Mouse (Mus musculus) heart, postnatal 0 days (tissue): ENCODE measurements around the gene Slc26a10. TPM values are rescaled to one million over a fixed set of nuclear protein-coding genes. Genes with fewer than 3 reads are reported as not detected.
A peak's percentile ranks its signal among the peaks of the same experiment; 100 is the strongest.
"Not testable (repeated sequence)": the region's sequence is repeated elsewhere in the genome, so short reads cannot be mapped to it uniquely, and the experiment has no call there.

Source experiments
- ATAC-seq: fragments of 200-750 bp; cut with Nextera tagmentation; 2 replicates; pipeline ENCODE4 v1.8.0; 2017; ENCODE audit warnings: low read depth, moderate number of reproducible peaks, moderate library complexity; ENCODE audit not compliant: insufficient read depth
- DNase-seq: peaks from one replicate; pipeline ENCODE4 v3.0.0-alpha.2; 2016; ENCODE audit warnings: low spot score
- H3K27ac ChIP-seq: fragments of 300-500 bp; sonication (generic); 2 replicates; pipeline ENCODE4 v1.5.1; 2014; ENCODE audit warnings: low read depth, mild to moderate bottlenecking
- H3K27me3 ChIP-seq: fragments of 300-500 bp; sonication (generic); 2 replicates; pipeline ENCODE4 v1.6.1; 2014; ENCODE audit warnings: low read length, mixed read lengths; ENCODE audit not compliant: control insufficient read depth, insufficient read depth
- H3K36me3 ChIP-seq: fragments of 300-500 bp; sonication (generic); replicated peaks from 2 replicates; pipeline ENCODE4 v1.6.1; 2014; ENCODE audit warnings: low read length, mixed read lengths; ENCODE audit not compliant: control insufficient read depth, insufficient read depth
- H3K4me1 ChIP-seq: fragments of 300-500 bp; sonication (generic); 2 replicates; pipeline ENCODE4 v1.6.1; 2014; ENCODE audit warnings: antibody characterized with exemption; ENCODE audit not compliant: control insufficient read depth, insufficient read depth
- H3K4me2 ChIP-seq: fragments of 300-500 bp; sonication (generic); 2 replicates; pipeline ENCODE4 v1.6.1; 2014; ENCODE audit warnings: low read depth, mild to moderate bottlenecking, low read length, moderate library complexity
- H3K4me3 ChIP-seq: fragments of 300-500 bp; sonication (generic); 2 replicates; pipeline ENCODE4 v1.5.1; 2014; ENCODE audit warnings: low read depth, low read length
- H3K9ac ChIP-seq: fragments of 300-500 bp; sonication (generic); replicated peaks from 2 replicates; pipeline ENCODE4 v1.6.1; 2014; ENCODE audit warnings: low read depth, low read length, mixed read lengths
- H3K9me3 ChIP-seq: fragments of 300-500 bp; sonication (generic); replicated peaks from 2 replicates; pipeline ENCODE4 v1.6.1; 2016; ENCODE audit warnings: low read length; ENCODE audit not compliant: control insufficient read depth
- CTCF ChIP-seq: IDR thresholded peaks from 2 replicates; pipeline ENCODE4 v1.5.1; 2016; ENCODE audit warnings: antibody characterized with exemption, control low read depth, low read depth
- EP300 ChIP-seq: IDR thresholded peaks from 2 replicates; pipeline ENCODE4 v1.6.1; 2016; ENCODE audit warnings: antibody characterized with exemption, low read depth
- WGBS: fragments of 180-500 bp; shearing (Covaris S2); extraction: QIAGEN DNeasy Blood & Tissue Kit; methylation state at CpG from one replicate; pipeline ENCODE4 v1.1.7; 2014; 5-methylcytosine and 5-hydroxymethylcytosine counted together
- polyA plus RNA-seq: library from polyadenylated mRNA; unstranded; fragments of >200 nt; fragmentation: Nextera tagmentation; extraction: Ambion mirVana; gene quantifications from 2 replicates; pipeline ENCODE4 v1.2.1, GENCODE M21; 2015
- total RNA-seq: library from RNA; depleted of rRNA; stranded (reverse); fragments of >200 nt; gene quantifications from 2 replicates; pipeline ENCODE4 v1.2.3, GENCODE M21; 2014; ENCODE audit warnings: low replicate concordance

Slc26a10 gene
- total and polyA plus RNA-seq, 2 experiments from 2014 or later, result 23.3 to 61.2 TPM

DNA sequence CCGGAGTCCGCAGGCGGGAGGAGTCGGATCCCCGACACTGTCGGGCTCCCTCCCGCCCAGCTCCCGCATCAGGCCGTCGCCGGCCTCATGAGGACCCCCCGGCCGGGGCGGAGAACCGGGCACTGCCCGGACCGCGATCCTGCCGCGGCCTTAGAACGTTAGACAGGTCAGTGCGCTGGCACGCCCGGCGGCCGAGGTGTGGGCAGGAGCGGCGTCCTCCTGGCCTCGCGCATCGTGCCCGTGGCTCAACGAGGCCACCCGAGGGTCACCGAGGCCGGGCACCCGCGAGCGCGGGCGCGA is 15.1 kb downstream of the Slc26a10 start:
- no peaks in the 10 kb centered on the region for H3K9me3 ChIP-seq
- under 1% methylated on average over 40 of the region's 42 CpGs for whole genome bisulfite sequencing
- H3K4me3 ChIP-seq, result peak overlapping the region; percentile 50
- H3K27me3 ChIP-seq, result peaks cover 73% of the 10 kb centered on the region
- no peak overlapping the region; the same call in 1 of the 2 replicates for H3K27ac ChIP-seq
- TF ChIP-seq EP300 (no peak), CTCF (no peak)
- DNase-seq (no peak), ATAC-seq (peak; percentile 22)
- peak overlapping the region; percentile 92 for H3K4me2 ChIP-seq
- H3K36me3 ChIP-seq, result no peaks in the 10 kb centered on the region
- peaks cover 6% of the 10 kb centered on the region for H3K4me1 ChIP-seq
- H3K9ac ChIP-seq, result peak overlapping the region; percentile 43; the same call in 1 of the 2 replicates

DNA sequence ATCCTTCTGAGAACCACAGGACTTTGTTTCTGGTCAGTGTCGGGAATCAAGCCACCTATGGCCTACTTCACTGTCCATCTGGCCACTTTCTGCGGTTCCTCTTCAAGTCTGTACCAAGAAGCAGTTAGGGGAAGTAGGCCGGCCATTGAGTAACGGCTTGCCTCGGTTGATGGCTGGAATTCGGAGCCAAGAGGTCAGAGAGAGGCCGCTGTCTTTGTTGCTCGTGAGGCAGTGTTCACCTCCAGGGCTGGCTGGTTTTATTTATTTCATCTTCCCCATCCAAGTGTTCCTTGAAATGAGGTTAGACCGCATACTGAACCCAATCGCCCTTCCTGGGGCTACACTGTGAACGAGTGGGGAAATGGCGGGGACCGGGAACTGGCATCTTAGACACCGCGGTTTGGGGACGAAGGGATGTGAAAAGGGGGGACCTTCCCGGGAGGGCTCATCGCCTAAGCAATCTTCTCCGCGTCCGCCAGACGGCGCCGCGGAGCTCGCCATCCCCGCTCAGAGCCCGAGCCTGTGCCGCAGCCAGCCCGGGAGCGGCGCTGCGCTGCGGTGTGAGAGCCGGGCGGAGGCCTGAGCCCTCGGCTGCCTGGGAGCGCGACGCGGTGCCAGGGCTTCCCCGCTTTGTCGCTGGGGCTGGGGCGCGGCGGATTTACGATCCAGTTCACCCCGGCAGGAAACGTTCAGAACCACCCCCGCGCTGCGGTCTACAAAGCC is 15.7 kb downstream of the Slc26a10 start, which contains the start of gene B4galnt1:
TSS of gene B4galnt1 (plus strand) at position 595 of the 723 bp plus-strand sequence.
- Histone ChIP-seq H3K4me1 (peaks cover 6% of the 10 kb centered on the region; the same call in 1 of the 2 replicates), H3K4me2 (peak within 1 kb of the TSS; percentile 92), H3K27me3 (peaks cover 68% of the 10 kb centered on the region), H3K4me3 (peak within 1 kb of the TSS; percentile 50), H3K9ac (peak within 1 kb of the TSS; percentile 43; the same call in 1 of the 2 replicates), H3K36me3 (no peaks in the 10 kb centered on the region), H3K9me3 (no peaks in the 10 kb centered on the region), H3K27ac (no peak within 1 kb of the TSS; the same call in 1 of the 2 replicates)
- ATAC-seq (peak; percentile 86), DNase-seq (peak; percentile 74)
- no peak for TF ChIP-seq EP300
- peak; percentile 70 for TF ChIP-seq CTCF
- WGBS, result 4% methylated on average over 47 of the region's 52 CpGs

GRCm38 (mm10) chr10:127164190-127164589 is 16.3 kb downstream of the Slc26a10 start:
- no peak for ATAC-seq
- Histone ChIP-seq H3K36me3 (no peaks in the 10 kb centered on the region), H3K27me3 (peaks cover 62% of the 10 kb centered on the region), H3K27ac (no peak overlapping the region), H3K4me3 (no peak overlapping the region), H3K4me1 (peaks cover 6% of the 10 kb centered on the region; the same call in 1 of the 2 replicates), H3K9me3 (no peaks in the 10 kb centered on the region), H3K9ac (no peak overlapping the region), H3K4me2 (no peak overlapping the region)
- DNase-seq, result no peak
- 92% methylated on average over 4 of the region's 4 CpGs for WGBS
- TF ChIP-seq CTCF (no peak), EP300 (no peak)

GRCm38 (mm10) chr10:127162771-127163261 is 17.6 kb downstream of the Slc26a10 start:
- H3K4me3 ChIP-seq, H3K9ac ChIP-seq, H3K9me3 ChIP-seq, DNase-seq, ATAC-seq, H3K4me2 ChIP-seq, H3K27ac ChIP-seq, H3K4me1 ChIP-seq, H3K36me3 ChIP-seq: not testable (repeated sequence)
- peaks cover 48% of the 10 kb centered on the region for H3K27me3 ChIP-seq
- WGBS, result 46% methylated on average over 7 of the region's 7 CpGs

DNA sequence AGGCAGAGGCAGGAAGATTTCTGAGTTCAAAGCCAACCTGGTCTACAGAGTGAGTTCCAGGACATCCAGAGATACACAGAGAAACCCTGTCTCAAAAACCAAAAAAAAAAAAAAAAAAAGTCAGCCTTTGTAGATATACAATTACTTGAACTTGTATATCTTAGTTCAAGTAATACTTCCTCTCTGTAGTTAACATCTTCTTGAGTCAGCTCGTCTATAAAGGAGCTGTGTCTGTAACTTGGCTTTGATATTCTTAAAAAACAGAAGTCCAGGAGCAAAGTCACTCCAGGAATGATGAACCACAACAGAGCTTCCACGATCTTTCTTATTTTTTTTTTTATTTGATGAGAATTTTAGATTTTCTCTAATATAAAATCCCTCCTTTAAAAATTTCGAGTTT is 19.7 kb downstream of the Slc26a10 start:
- Histone ChIP-seq H3K9me3 (no peaks in the 10 kb centered on the region), H3K4me3 (no peak overlapping the region), H3K9ac (no peak overlapping the region), H3K36me3 (no peaks in the 10 kb centered on the region), H3K4me2 (no peak overlapping the region), H3K27ac (no peak overlapping the region), H3K27me3 (peaks cover 28% of the 10 kb centered on the region), H3K4me1 (peaks cover 6% of the 10 kb centered on the region; the same call in 1 of the 2 replicates)
- ATAC-seq, result no peak
- DNase-seq, result no peak
- no peak for TF ChIP-seq CTCF
- no peak for TF ChIP-seq EP300
- WGBS, result 64% methylated on average over 3 of the region's 3 CpGs

- Histone ChIP-seq H3K36me3 (no peaks in the 10 kb centered on the region), H3K9ac (no peak overlapping the region), H3K27ac (no peak overlapping the region), H3K27me3 (peaks cover 21% of the 10 kb centered on the region), H3K4me2 (no peak overlapping the region), H3K4me1 (no peaks in the 10 kb centered on the region), H3K4me3 (no peak overlapping the region), H3K9me3 (no peaks in the 10 kb centered on the region)
- WGBS, result 71% methylated on average over 9 of the region's 9 CpGs
- DNase-seq (no peak), ATAC-seq (no peak)
- TF ChIP-seq EP300 (no peak), CTCF (no peak)
Measured at GRCm38 (mm10) chr10:127160081-127160480, 20.4 kb downstream of the Slc26a10 start.
